Mouse (Mus musculus) ES-Bruce4 (cell line): ENCODE data around the gene Spc24. TPM values are rescaled to one million over a fixed set of nuclear protein-coding genes. Genes with fewer than 3 reads are reported as not detected.
"Not testable (repeated sequence)": the region's sequence is repeated elsewhere in the genome, so short reads cannot be mapped to it uniquely, and the experiment has no call there.

Experiments used
- H3K27ac ChIP-seq: 2 replicates; pipeline ENCODE4 v1.5.1; 2012; ENCODE audit warnings: low read length, inconsistent platforms; ENCODE audit not compliant: insufficient read depth
- H3K27me3 ChIP-seq: 2 replicates; pipeline ENCODE4 v1.6.1; 2012; ENCODE audit warnings: mild to moderate bottlenecking, low read length, inconsistent platforms; ENCODE audit not compliant: control insufficient read depth, poor library complexity, insufficient read depth, severe bottlenecking
- H3K36me3 ChIP-seq: 2 replicates; pipeline ENCODE4 v1.6.1; 2012; ENCODE audit warnings: inconsistent platforms, mild to moderate bottlenecking, low read length, moderate library complexity; ENCODE audit not compliant: control insufficient read depth, poor library complexity, insufficient read depth, severe bottlenecking
- H3K4me1 ChIP-seq: one replicate; pipeline ENCODE4 v1.8.1; 2011; ENCODE audit warnings: low read length; ENCODE audit not compliant: control insufficient read depth, insufficient read depth
- H3K4me3 ChIP-seq: 2 replicates; pipeline ENCODE4 v1.5.1; 2011; ENCODE audit warnings: low read depth, mild to moderate bottlenecking, low read length
- H3K9ac ChIP-seq: 2 replicates; pipeline ENCODE4 v1.6.1; 2012; ENCODE audit warnings: low read depth, mild to moderate bottlenecking, inconsistent platforms; ENCODE audit not compliant: poor library complexity, severe bottlenecking
- H3K9me3 ChIP-seq: replicated peaks from 2 replicates; pipeline ENCODE4 v1.6.1; 2012; ENCODE audit warnings: mild to moderate bottlenecking, low read length, inconsistent platforms; ENCODE audit not compliant: control insufficient read depth, poor library complexity, insufficient read depth, severe bottlenecking
- CTCF ChIP-seq: IDR thresholded peaks from one replicate; pipeline ENCODE4 v1.8.1; 2011; ENCODE audit warnings: low read depth, low read length
- EP300 ChIP-seq: IDR thresholded peaks from 2 replicates; pipeline ENCODE4 v1.6.1; 2011; ENCODE audit warnings: low read depth, low read length; ENCODE audit not compliant: insufficient read depth
- POLR2A ChIP-seq: IDR thresholded peaks from one replicate; pipeline ENCODE4 v1.8.1; 2011; ENCODE audit warnings: low read length; ENCODE audit not compliant: insufficient read depth
- polyA plus RNA-seq: library from polyadenylated mRNA; stranded (reverse); fragments of >200 nt; gene quantifications from 2 replicates; pipeline ENCODE4 v1.2.4, GENCODE M21; 2011; ENCODE audit warnings: low read depth; ENCODE audit not compliant: missing spikeins, insufficient read depth, insufficient read length

Gene Spc24
- polyA plus RNA-seq, 1 experiment = 62.5 TPM

DNA sequence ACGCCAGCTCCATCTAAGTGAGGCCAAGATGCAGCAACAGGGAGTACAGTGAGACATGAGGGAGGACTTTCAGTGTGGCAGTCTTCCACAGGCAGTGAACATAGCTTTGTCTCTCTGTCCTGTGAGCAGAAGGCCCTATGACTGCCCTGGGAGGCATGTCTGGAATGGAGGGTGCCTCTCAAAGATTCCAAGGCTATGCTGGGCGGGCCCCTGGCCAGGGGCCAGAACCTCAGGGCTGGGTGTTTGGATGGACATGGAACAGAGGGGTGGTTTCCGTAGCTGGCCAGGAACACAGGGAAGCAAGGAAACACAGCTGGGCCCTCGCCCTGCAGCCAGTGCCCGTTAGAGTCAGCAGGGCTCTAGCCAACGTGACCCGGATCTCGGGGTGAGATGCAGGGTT, 31.8 kb upstream of the Spc24 start:
- Histone ChIP-seq H3K4me3 (no peak overlapping the region), H3K36me3 (peaks cover 35% of the 10 kb centered on the region)

DNA sequence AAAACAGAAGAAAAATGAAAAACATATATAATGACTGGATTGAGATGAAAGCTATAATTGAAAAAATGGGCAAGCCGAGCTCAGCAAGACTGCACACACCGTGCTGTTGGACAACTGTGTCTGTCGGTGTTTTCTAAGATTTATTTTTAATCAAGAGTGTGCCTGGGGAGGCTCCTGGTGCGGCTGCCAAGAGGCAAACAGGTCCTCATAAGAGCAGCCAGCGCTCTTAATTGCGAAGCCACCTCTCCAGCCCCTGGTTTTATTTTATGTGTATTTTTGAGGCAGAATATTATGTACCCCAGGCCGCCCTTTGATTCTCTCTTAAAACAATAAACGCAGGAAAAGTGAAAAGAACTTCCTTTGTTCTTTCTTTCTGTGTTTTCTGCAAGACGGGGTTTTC, 28.1 kb upstream of the Spc24 start:
- Histone ChIP-seq H3K27me3 (no peaks in the 10 kb centered on the region), H3K36me3 (peaks cover 20% of the 10 kb centered on the region)

More for the DNA sequence above, 31.8 kb upstream of the Spc24 start:
- Histone ChIP-seq H3K27ac (no peak overlapping the region), H3K4me1 (peaks cover 2% of the 10 kb centered on the region), H3K9ac (no peak overlapping the region), H3K27me3 (no peaks in the 10 kb centered on the region), H3K9me3 (no peaks in the 10 kb centered on the region)
- no peak for TF ChIP-seq POLR2A
- no peak for TF ChIP-seq CTCF
- no peak for TF ChIP-seq EP300

DNA sequence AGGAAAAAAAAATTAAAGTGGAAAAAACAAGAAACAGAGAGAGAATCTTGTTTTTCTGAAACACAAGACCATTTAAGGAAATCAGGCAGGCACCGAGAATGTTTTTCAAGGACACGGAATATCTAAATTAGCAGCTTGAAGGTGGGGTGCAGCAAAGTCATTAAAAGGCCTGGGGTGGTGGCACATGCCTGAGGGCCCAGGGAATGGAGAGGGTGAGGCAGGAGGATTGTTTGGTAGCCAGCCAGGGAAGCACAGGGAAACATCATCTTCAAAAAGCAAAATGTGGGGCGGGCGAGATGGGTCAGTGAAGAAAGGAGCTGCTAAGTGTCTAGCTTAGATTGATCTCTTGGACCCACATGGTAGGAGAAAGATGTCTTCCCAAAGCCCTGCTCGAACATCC, 27.6 kb upstream of the Spc24 start:
- H3K9me3 ChIP-seq = no peaks in the 10 kb centered on the region
- peak overlapping the region; percentile 60 for H3K9ac ChIP-seq
- peaks cover 2% of the 10 kb centered on the region for H3K4me1 ChIP-seq
- peaks cover 19% of the 10 kb centered on the region for H3K36me3 ChIP-seq
- H3K4me3 ChIP-seq = peak overlapping the region; percentile 19; the same call in 1 of the 2 replicates
- TF ChIP-seq EP300 (peak; percentile 58; the same call in 1 of the 2 replicates), POLR2A (no peak), CTCF (no peak)
- no peaks in the 10 kb centered on the region for H3K27me3 ChIP-seq
- H3K27ac ChIP-seq = peak overlapping the region; percentile 95

More for the DNA sequence above, 28.1 kb upstream of the Spc24 start:
- no peak for TF ChIP-seq POLR2A
- TF ChIP-seq EP300 = no peak
- TF ChIP-seq CTCF = no peak
- Histone ChIP-seq H3K4me1 (peaks cover 2% of the 10 kb centered on the region), H3K4me3 (no peak overlapping the region), H3K27ac (peak overlapping the region; percentile 95), H3K9me3 (no peaks in the 10 kb centered on the region), H3K9ac (peak overlapping the region; percentile 60)

DNA sequence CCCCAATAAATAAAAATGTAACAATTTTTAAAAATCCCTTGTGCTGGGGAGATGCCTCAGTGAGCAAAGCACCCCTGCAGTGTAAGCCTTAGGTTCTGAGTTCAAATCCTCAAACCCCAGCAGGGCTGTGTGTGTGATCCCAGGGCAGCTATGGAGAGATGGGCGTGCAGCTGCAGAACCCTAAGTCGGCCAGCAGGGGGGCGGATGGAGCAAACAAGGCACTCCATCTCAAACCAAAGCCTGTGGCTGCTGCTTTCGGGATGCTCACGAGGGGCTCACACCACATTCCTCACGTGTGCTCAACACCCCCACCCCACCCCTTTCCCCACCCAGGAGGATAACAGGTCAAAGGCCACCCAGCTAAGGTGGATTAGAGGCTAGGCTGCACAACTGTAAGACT, 26.8 kb upstream of the Spc24 start:
- H3K4me1 ChIP-seq = peaks cover 5% of the 10 kb centered on the region
- no peaks in the 10 kb centered on the region for H3K27me3 ChIP-seq
- peak overlapping the region; percentile 95; the same call in 1 of the 2 replicates for H3K27ac ChIP-seq
- H3K9me3 ChIP-seq = no peaks in the 10 kb centered on the region
- no peak overlapping the region for H3K4me3 ChIP-seq
- peaks cover 19% of the 10 kb centered on the region; the same call in 1 of the 2 replicates for H3K36me3 ChIP-seq
- H3K9ac ChIP-seq = peak overlapping the region; percentile 60
- TF ChIP-seq EP300 (peak; percentile 95), CTCF (peak; percentile 73), POLR2A (no peak)

DNA sequence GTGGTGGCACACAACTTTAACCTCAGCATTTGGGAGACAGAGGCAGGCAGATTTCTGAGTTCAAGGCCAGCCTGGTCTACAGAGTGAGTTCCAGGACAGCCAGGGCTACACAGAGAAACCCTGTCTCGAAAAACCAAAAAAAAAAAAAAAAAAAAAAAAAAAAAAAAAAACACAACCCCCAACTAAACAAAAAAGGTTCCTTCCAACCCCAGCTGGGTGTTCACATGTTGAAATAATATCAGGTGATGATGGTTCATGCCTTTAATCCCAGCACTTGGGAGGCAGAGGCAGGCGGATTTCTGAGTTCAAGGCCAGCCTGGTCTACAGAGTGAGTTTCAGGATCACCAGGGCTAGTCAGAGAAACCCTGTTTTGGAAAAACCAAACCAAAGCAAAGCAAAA, 26.2 kb upstream of the Spc24 start:
- not testable (repeated sequence) for H3K4me3 ChIP-seq, H3K27ac ChIP-seq, H3K9me3 ChIP-seq, H3K9ac ChIP-seq, H3K27me3 ChIP-seq, H3K4me1 ChIP-seq
- peaks cover 22% of the 10 kb centered on the region; the same call in 1 of the 2 replicates for H3K36me3 ChIP-seq

DNA sequence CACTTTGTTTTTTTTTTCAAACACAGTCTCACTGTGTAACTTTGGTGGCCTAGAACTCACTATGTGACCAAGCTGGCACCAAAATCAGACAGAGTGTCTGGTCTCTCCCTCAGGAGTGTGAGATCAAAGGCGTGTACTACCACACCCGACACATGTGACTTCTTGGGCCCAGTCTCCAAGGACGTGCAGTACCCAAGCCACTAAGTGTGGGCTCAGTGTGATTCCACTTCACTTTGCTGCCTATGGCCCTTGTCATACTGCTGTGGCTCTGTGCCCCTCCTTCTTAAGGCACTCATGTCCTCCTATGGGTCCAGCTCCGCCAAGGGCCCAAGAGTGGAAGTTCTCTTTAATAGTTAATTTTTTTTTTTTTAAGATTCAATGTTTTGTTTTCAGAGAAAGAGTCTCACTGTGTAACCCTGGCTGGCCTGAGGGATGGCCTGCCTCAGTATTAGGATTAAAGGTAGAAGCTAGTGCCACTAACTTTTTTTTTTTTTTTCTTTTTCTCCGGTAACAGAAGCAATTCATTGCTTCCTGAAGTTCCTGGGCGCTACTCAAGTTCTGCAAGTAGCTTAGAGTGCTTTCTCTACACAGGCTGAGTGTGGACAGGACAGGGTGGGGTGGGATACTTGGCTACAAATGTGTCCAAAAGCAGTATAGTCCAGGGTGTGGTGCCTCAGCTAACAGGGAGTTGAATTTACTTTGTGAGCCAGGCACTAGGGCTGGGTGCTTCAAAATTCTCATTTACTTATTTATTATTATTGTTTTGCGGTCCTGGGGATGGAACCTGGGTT, 24.6 kb upstream of the Spc24 start:
- no peak overlapping the region for H3K4me3 ChIP-seq
- H3K27me3 ChIP-seq = no peaks in the 10 kb centered on the region
- peak overlapping the region; percentile 33 for H3K27ac ChIP-seq
- H3K9ac ChIP-seq = peak overlapping the region; percentile 4; the same call in 1 of the 2 replicates
- H3K36me3 ChIP-seq = peaks cover 22% of the 10 kb centered on the region
- peaks cover 5% of the 10 kb centered on the region for H3K4me1 ChIP-seq
- H3K9me3 ChIP-seq = no peaks in the 10 kb centered on the region
- TF ChIP-seq CTCF (no peak), EP300 (no peak), POLR2A (no peak)
